Mouse (Mus musculus) neural tube, embryonic 10.5 days (tissue): Measurements from ENCODE around the gene Arhgdig.

Source experiments
- DNase-seq: peaks from one replicate; pipeline ENCODE4 v3.0.0-alpha.2; 2017; ENCODE audit warnings: low spot score; ENCODE audit errors: extremely low spot score

Gene Arhgdig

GRCm38 (mm10) chr17:26207686-26208085, at the start of gene Arhgdig:
TSS of gene Arhgdig (minus strand) at chr17:26207786.
- DNase-seq = no peak

GRCm38 (mm10) chr17:26255313-26255712, 47.7 kb upstream of the Arhgdig start:
- no peak for DNase-seq

GRCm38 (mm10) chr17:26253399-26253798, 45.8 kb upstream of the Arhgdig start:
- no peak for DNase-seq

GRCm38 (mm10) chr17:26252539-26253251, 45.1 kb upstream of the Arhgdig start, which contains the start of gene Luc7l:
TSS of gene Luc7l (plus strand) at chr17:26252896.
- DNase-seq = peak; percentile 97

GRCm38 (mm10) chr17:26251886-26252538, 44.4 kb upstream of the Arhgdig start:
- no peak for DNase-seq

- DNase-seq = peak; percentile 97
Observed at GRCm38 (mm10) chr17:26244101-26244841, 36.7 kb upstream of the Arhgdig start, which contains the start of gene Fam234a. TSS of gene Fam234a (minus strand) at chr17:26244242.

- no peak for DNase-seq
Observed at GRCm38 (mm10) chr17:26243471-26244100, 36.0 kb upstream of the Arhgdig start.

GRCm38 (mm10) chr17:26240990-26241389, 33.4 kb upstream of the Arhgdig start:
- DNase-seq = no peak

- DNase-seq = no peak
Observed at GRCm38 (mm10) chr17:26240120-26240790, 32.7 kb upstream of the Arhgdig start.

- DNase-seq = no peak
Observed at GRCm38 (mm10) chr17:26239551-26239950, 32.0 kb upstream of the Arhgdig start.

- DNase-seq = no peak
Observed at GRCm38 (mm10) chr17:26237667-26238066, 30.1 kb upstream of the Arhgdig start.

GRCm38 (mm10) chr17:26235077-26235815, 27.7 kb upstream of the Arhgdig start:
- no peak for DNase-seq

GRCm38 (mm10) chr17:26234386-26234785, 26.8 kb upstream of the Arhgdig start:
- DNase-seq = no peak

- DNase-seq = no peak
Observed at GRCm38 (mm10) chr17:26232863-26233262, 25.3 kb upstream of the Arhgdig start.

- no peak for DNase-seq
Observed at GRCm38 (mm10) chr17:26231156-26231555, 23.6 kb upstream of the Arhgdig start.

GRCm38 (mm10) chr17:26229776-26230175, 22.2 kb upstream of the Arhgdig start:
- no peak for DNase-seq

- DNase-seq = no peak
Observed at GRCm38 (mm10) chr17:26225150-26225549, 17.6 kb upstream of the Arhgdig start.

- no peak for DNase-seq
Observed at GRCm38 (mm10) chr17:26221508-26221907, 13.9 kb upstream of the Arhgdig start.

- no peak for DNase-seq
Observed at GRCm38 (mm10) chr17:26212681-26213080, 5.1 kb upstream of the Arhgdig start.

GRCm38 (mm10) chr17:26212241-26212640, 4.7 kb upstream of the Arhgdig start:
- no peak for DNase-seq
